Mouse (Mus musculus): ENCODE data around the gene Gm14226.
"Not testable (repeated sequence)": the region's sequence is repeated elsewhere in the genome, so short reads cannot be mapped to it uniquely, and the experiment has no call there.

The Gm14226 gene

GRCm38 (mm10) chr2:155050108-155050503 is 32.0 kb downstream of the Gm14226 start:
- no peak for DNase-seq

DNA sequence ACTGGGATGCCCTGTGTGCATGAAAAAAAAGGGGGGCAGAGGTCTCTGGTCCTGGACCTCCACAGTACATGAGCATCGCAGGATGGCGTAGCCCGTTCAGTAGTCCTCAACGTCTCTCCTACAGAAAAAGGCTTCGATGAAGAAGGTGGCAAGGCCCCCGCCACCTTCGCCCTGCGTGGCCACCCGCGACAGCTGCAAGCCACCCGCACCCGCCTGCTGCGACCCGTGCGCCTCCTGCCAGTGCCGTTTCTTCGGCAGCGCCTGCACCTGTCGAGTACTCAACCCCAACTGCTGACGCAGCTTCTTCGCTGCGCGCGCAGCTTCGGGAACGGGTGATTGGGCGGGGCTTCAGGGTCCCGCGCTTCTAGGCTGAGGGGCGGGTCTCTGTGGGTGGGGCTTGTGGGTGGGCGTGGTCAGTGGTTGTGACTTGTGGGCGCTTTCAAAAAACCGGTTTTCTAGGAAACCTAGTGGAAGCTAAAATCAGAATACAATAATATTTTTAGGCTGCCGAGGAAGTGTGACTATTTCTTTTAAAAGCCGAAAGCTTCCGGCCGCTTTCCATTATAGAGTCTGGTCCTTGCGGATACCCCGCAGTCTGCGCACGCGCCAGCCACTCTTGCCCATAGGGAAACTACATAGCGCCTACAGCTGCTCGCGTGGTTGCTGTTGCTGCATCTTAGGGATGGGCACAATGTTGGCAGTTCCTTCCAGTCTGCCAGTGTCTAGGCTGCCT is 32.6 kb downstream of the Gm14226 start:
- peak; percentile 90 to 94 for DNase-seq

DNA sequence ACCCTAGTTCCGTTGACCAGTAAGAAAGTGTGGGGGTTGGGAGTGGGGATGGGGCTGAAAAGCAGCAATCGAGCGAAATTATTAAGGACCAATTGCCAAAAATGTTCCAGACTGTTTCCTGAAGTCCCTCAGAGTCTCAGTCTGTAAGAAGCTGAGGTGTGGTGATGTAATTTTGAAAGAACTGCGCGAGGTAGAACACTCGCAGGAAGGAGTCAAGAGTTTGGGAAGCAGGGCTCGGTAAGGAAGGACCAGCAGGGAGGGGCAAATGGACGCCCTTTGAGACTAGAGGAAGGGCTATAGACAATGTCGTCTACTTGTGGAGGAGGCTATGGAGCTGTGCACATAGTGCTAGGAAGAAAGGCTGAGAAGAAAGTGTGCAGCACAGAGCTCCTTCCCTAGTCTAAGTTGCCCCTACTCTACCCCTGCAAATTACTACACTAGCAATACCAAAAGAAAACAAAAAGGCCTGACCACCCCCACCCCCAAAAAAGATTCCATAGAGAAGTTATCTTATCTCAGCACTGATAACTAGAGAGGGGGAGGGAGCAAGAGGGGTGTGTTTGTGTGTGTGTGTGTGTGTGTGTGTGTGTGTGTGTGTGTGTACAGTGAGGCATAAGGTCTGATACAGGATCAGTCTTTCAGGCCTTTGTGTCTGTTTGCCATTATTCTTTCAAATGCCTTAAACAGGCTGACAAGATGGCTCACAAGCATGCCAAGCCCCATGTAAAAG is 33.7 kb downstream of the Gm14226 start:
- no peak for DNase-seq

- DNase-seq = no peak
Observed at GRCm38 (mm10) chr2:155052681-155053080, 34.6 kb downstream of the Gm14226 start.

GRCm38 (mm10) chr2:155053512-155053911 is 35.4 kb downstream of the Gm14226 start:
- not testable (repeated sequence) for DNase-seq

DNA sequence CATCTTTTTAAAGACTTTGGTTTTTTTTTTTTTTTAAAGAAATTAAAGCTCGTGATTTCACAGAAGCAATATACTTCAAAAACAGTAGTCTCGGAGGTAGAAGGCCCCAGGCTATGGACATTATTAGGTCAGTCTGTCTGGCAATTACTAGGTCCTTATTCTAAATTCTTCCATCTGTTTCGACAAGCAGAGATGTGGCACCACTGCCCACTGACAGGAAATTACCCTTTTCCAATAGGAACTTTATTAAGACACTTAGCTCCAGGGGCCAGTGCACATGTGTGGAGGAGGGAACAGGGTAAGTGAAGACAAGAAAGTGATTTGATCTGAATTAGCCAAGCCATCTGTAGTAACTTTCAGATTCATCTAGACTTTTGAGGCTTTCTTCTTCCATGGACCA is 36.6 kb downstream of the Gm14226 start:
- no peak for DNase-seq

DNA sequence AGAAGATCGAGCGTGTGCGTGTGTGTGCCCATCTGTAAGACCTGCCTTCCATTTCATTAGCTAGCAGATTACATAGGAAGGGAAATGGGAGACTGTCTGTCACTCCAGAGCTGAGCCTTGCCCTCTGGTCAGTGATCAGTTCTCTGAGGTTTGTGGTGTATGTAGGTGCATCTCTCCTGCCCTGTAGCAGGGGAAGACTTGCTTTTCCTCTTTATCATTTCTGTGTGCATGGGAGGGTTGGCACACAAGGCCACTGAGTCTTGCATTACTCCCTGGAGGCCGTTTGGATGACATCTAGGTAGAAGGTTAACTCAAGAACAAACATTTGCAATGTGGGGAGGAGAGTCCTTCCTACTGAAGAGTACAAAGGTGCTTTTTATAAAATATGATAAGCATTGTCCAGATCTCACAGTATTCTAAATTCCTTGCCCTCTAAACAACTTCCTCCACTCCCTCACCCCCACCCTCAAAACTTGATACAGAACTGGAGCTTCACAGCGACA is 38.1 kb downstream of the Gm14226 start:
- DNase-seq = no peak

GRCm38 (mm10) chr2:155057361-155057760 is 39.3 kb downstream of the Gm14226 start:
- DNase-seq = no peak

- DNase-seq = no peak
Observed at GRCm38 (mm10) chr2:155071027-155071426, 53.0 kb downstream of the Gm14226 start.

GRCm38 (mm10) chr2:155072353-155073145 is 54.5 kb downstream of the Gm14226 start:
- DNase-seq = no peak

DNA sequence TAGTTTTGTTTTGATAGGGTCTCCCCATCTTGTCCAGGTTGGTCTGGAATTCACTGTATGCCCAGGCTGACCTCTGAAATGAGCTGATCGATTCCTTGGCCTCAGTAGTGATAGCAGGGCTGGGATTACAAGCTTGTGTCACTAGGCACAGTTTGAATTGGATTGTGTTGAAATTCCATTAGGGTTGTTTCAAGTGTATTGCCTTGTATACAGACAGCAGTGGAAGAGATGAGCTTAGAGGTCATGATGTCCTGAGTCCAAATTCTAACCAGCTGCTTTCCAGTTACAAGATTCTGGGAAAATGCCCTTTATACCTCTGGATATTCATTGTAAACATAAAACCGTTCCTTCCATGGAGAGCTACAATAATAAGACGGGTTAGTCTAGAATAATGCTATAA is 55.3 kb downstream of the Gm14226 start:
- DNase-seq = no peak

GRCm38 (mm10) chr2:155073978-155074765 is 56.1 kb downstream of the Gm14226 start, which contains the start of gene Ahcy:
Gene Ahcy (minus strand): TSS chr2:155074497.
- DNase-seq = peak; percentile 95 to 96

- DNase-seq = no peak
Observed at GRCm38 (mm10) chr2:155074766-155075330, 56.8 kb downstream of the Gm14226 start.

- no peak for DNase-seq
Observed at GRCm38 (mm10) chr2:155075649-155076048, 57.6 kb downstream of the Gm14226 start.
